Mouse (Mus musculus) embryonic facial prominence, embryonic 10.5 days (tissue): ENCODE data around the gene H13. TPM values are rescaled to one million over a fixed set of nuclear protein-coding genes. Genes with fewer than 3 reads are reported as not detected.
"Not testable (repeated sequence)": the region's sequence is repeated elsewhere in the genome, so short reads cannot be mapped to it uniquely, and the experiment has no call there.

Experiments
- DNase-seq: peaks from one replicate; pipeline ENCODE4 v3.0.0-alpha.2; 2017; ENCODE audit warnings: low spot score
- H3K27ac ChIP-seq: fragments of 300-500 bp; sonication (generic); replicated peaks from 2 replicates; pipeline ENCODE4 v1.5.1; 2016; ENCODE audit warnings: mild to moderate bottlenecking
- H3K27me3 ChIP-seq: fragments of 300-500 bp; sonication (generic); replicated peaks from 2 replicates; pipeline ENCODE4 v1.6.1; 2016; ENCODE audit warnings: low read depth, mild to moderate bottlenecking; ENCODE audit not compliant: poor library complexity, severe bottlenecking
- H3K36me3 ChIP-seq: fragments of 300-500 bp; sonication (generic); replicated peaks from 2 replicates; pipeline ENCODE4 v1.6.1; 2016; ENCODE audit warnings: mild to moderate bottlenecking, moderate library complexity
- H3K4me1 ChIP-seq: fragments of 300-500 bp; sonication (generic); 2 replicates; pipeline ENCODE4 v1.6.1; 2016
- H3K4me3 ChIP-seq: fragments of 300-500 bp; sonication (generic); 2 replicates; pipeline ENCODE4 v1.5.1; 2016; ENCODE audit warnings: mild to moderate bottlenecking, moderate library complexity
- H3K9me3 ChIP-seq: fragments of 300-500 bp; sonication (generic); 2 replicates; pipeline ENCODE4 v1.6.1; 2016; ENCODE audit warnings: mild to moderate bottlenecking
- WGBS: fragments of 180-500 bp; shearing (Covaris S2); methylation state at CpG from one replicate; pipeline ENCODE4 v1.1.7; 2016; 5-methylcytosine and 5-hydroxymethylcytosine counted together
- polyA plus RNA-seq: library from polyadenylated mRNA; unstranded; fragments of >200 nt; fragmentation: Nextera tagmentation; extraction: Ambion mirVana; gene quantifications from 2 replicates; pipeline ENCODE4 v1.2.1, GENCODE M21; 2016

The H13 gene
- polyA plus RNA-seq, 1 experiment from 2014 or later: 110 TPM

DNA sequence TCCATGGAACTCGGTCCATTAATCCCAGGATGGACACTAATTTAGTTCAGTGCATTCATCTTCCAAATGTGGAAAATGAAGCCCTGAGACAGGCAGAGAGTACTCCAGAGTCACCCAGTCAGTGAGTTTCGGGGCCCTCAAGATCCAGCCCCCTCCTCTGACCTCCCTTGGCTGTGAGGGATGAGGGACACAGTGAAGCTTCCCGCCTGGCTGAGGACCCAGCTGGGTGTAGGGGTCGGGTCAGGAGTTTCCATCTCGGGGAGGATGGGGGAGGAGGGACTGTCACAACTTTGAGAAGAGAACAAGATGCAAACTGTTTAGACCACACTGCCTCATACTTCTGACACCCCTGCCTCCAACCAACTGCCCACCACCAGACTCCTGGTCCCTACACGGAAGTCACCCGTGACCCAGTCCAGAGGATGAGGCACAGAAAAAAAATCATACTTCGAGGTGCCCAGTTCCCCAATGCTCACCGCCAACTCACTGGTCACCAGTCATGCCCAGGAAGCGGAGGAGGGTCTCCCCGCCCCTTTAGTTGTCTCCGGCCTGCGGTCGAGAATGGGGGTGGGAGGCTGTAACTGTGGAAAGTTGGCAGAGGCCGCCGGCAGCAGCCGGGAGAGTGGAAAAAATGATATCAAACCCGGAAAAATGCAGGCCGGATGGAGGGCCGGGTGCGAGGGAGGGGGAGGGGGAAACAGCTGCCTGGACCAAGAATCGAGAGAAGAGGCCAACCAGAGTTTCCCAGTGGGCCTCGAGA lies 32.8 kb upstream of the H13 start:
- Histone ChIP-seq H3K27ac (no peak overlapping the region), H3K27me3 (peaks cover 34% of the 10 kb centered on the region), H3K9me3 (no peaks in the 10 kb centered on the region), H3K4me3 (no peak overlapping the region), H3K36me3 (no peaks in the 10 kb centered on the region), H3K4me1 (peaks cover 29% of the 10 kb centered on the region)
- DNase-seq: no peak
- 83% methylated on average over 23 of the region's 23 CpGs for WGBS

- no peak for DNase-seq
- H3K4me3 ChIP-seq: no peak overlapping the region
- H3K36me3 ChIP-seq: no peaks in the 10 kb centered on the region
- 86% methylated on average over 6 of the region's 6 CpGs for WGBS
- H3K27me3 ChIP-seq: peaks cover 30% of the 10 kb centered on the region
- H3K9me3 ChIP-seq: no peaks in the 10 kb centered on the region
- H3K27ac ChIP-seq: no peak overlapping the region
- peaks cover 29% of the 10 kb centered on the region for H3K4me1 ChIP-seq
These were observed 32.3 kb upstream of the H13 start for GRCm38 (mm10) chr2:152637006-152637322.

DNA sequence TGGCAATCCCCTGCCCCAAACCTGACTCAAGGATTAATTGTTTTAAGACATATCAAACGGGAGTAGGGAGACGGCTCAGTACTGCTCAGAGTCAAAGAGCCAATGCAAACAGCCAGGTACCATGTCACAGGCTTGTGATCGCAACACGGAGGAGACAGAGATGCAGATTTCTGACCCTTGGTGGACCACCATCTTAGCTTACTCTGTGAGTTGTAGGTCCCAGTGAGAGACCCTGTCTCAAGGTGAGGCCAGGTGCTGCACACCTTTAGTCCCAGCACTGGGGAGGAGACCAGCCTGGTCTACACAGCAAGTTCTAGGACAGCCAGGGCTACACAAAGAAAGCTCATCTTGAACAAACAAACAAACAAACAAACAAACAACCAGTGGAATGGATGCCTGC lies 31.9 kb upstream of the H13 start:
- no peak for DNase-seq
- Histone ChIP-seq H3K4me1 (peaks cover 29% of the 10 kb centered on the region), H3K27ac (no peak overlapping the region), H3K27me3 (peaks cover 26% of the 10 kb centered on the region), H3K4me3 (no peak overlapping the region), H3K9me3 (no peaks in the 10 kb centered on the region), H3K36me3 (no peaks in the 10 kb centered on the region)
- 89% methylated on average over 4 of the region's 4 CpGs for WGBS

- 67% methylated on average over 6 of the region's 6 CpGs for WGBS
- H3K9me3 ChIP-seq: no peaks in the 10 kb centered on the region
- H3K36me3 ChIP-seq: no peaks in the 10 kb centered on the region
- H3K27me3 ChIP-seq: peaks cover 13% of the 10 kb centered on the region
- peaks cover 20% of the 10 kb centered on the region for H3K4me1 ChIP-seq
- DNase-seq: no peak
- H3K4me3 ChIP-seq: no peak overlapping the region
- H3K27ac ChIP-seq: no peak overlapping the region
These were observed 30.4 kb upstream of the H13 start for GRCm38 (mm10) chr2:152638865-152639264.

GRCm38 (mm10) chr2:152639406-152640113 lies 29.7 kb upstream of the H13 start:
- Histone ChIP-seq H3K4me1 (peaks cover 20% of the 10 kb centered on the region), H3K4me3 (no peak overlapping the region), H3K36me3 (no peaks in the 10 kb centered on the region), H3K27ac (peak overlapping the region; percentile 55; the same call in 1 of the 2 replicates), H3K9me3 (no peaks in the 10 kb centered on the region), H3K27me3 (peaks cover 9% of the 10 kb centered on the region)
- peak; percentile 20 for DNase-seq
- 22% methylated on average over 11 of the region's 11 CpGs for WGBS

GRCm38 (mm10) chr2:152652901-152653620 lies 16.2 kb upstream of the H13 start:
- WGBS: 70% methylated on average over 10 of the region's 10 CpGs
- Histone ChIP-seq H3K4me1 (peaks cover 16% of the 10 kb centered on the region), H3K27me3 (no peaks in the 10 kb centered on the region), H3K27ac (no peak overlapping the region), H3K9me3 (no peaks in the 10 kb centered on the region), H3K36me3 (no peaks in the 10 kb centered on the region), H3K4me3 (no peak overlapping the region)
- no peak for DNase-seq

DNA sequence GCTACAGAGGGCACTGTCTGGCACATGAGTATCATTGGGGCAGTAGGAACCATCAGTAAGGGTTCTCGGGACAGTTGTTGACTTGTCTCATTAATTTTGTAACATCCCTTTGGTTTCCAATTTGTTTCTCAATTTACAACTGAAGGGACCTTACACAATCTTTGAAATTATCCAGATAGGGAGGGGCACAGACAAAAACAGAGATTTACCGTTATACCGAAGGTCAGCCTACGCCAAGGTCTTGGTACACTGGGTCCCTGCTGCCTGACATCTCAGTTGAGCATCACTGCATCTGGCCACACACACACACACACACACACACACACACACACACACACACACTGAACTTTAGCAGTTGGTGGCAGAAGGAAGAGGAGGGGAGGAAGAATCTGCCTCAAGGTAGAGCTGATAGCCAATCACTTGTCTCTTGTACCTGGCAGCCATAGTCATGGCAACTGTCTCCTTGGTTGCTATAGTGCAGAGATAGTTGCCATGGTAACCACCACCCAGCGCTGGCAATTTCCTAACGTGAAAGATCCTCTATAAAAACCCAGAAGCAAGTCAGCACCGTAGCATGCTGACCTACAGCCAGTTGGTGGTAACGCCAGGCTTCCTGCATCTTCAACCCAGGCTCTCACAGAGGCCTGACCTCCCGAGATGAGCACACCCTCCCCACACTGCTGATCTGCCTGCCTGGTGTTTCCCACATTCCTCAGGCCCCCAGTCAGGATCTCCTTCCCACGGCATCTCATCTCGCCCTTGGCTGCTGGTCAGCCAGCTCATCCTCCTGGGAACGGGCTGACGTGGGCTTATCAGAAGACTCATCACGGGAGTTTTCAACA lies 15.2 kb upstream of the H13 start:
- DNase-seq: no peak
- Histone ChIP-seq H3K4me1 (peaks cover 16% of the 10 kb centered on the region), H3K4me3 (no peak overlapping the region), H3K27me3 (no peaks in the 10 kb centered on the region), H3K9me3 (no peaks in the 10 kb centered on the region), H3K27ac (no peak overlapping the region), H3K36me3 (no peaks in the 10 kb centered on the region)
- WGBS: 56% methylated on average over 14 of the region's 14 CpGs

DNA sequence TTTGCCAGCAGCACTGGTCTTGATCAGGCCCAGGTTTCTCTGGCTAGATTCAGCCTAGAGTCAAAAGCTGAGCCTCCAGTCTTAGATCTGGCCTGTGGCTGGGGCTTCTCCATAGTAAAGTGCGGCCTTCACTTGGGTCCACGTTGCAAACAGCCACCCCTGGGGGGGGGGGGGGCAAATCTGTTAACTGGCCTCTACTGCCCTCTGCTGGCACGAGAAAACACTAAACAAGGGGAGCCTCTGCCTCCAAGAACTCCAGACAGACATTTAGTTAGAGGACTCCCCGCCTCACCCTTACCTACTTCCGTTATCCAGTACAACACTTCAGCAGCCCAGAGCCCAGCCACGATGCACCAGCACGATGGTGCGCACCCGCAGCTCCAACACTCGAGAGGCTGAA lies 11.9 kb upstream of the H13 start:
- H3K27ac ChIP-seq: no peak overlapping the region
- H3K4me1 ChIP-seq: peaks cover 14% of the 10 kb centered on the region
- H3K27me3 ChIP-seq: no peaks in the 10 kb centered on the region
- DNase-seq: peak; percentile 38
- WGBS: 60% methylated on average over 10 of the region's 10 CpGs
- no peak overlapping the region for H3K4me3 ChIP-seq
- H3K9me3 ChIP-seq: 0 out of 2 replicates have a peak, but pooled peaks cover 2% of the 10 kb centered on the region
- no peaks in the 10 kb centered on the region for H3K36me3 ChIP-seq

- H3K9me3 ChIP-seq: 0 out of 2 replicates have a peak, but pooled peaks cover 2% of the 10 kb centered on the region
- no peak overlapping the region for H3K4me3 ChIP-seq
- no peaks in the 10 kb centered on the region for H3K27me3 ChIP-seq
- no peak for DNase-seq
- no peak overlapping the region for H3K27ac ChIP-seq
- no peaks in the 10 kb centered on the region for H3K36me3 ChIP-seq
- H3K4me1 ChIP-seq: no peaks in the 10 kb centered on the region
- 81% methylated on average over 6 of the region's 6 CpGs for WGBS
These were observed 8.1 kb upstream of the H13 start for GRCm38 (mm10) chr2:152661163-152661562.

DNA sequence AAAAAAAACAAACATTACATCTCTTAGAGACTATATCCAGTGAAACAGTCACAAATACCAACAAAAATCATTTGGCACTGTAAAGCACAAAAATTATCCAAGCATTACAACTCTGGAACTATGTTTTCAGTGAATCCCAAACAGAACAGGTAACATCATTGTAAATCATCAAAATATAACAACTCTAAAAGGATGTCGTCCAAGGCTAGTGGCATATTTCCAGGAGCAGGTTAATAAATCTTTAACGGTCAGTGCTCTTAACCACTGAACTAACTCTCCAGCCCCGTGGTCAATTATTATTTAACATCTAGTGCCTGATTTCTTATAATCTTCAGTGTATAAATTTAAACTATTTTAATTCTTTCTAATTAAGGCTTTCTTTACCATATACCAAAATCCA lies 3.1 kb upstream of the H13 start:
- not testable (repeated sequence) for H3K9me3 ChIP-seq, DNase-seq, H3K4me3 ChIP-seq, H3K27ac ChIP-seq, H3K36me3 ChIP-seq, H3K27me3 ChIP-seq
- WGBS: 87% methylated on average over 3 of the region's 3 CpGs
- peaks cover 15% of the 10 kb centered on the region for H3K4me1 ChIP-seq

DNA sequence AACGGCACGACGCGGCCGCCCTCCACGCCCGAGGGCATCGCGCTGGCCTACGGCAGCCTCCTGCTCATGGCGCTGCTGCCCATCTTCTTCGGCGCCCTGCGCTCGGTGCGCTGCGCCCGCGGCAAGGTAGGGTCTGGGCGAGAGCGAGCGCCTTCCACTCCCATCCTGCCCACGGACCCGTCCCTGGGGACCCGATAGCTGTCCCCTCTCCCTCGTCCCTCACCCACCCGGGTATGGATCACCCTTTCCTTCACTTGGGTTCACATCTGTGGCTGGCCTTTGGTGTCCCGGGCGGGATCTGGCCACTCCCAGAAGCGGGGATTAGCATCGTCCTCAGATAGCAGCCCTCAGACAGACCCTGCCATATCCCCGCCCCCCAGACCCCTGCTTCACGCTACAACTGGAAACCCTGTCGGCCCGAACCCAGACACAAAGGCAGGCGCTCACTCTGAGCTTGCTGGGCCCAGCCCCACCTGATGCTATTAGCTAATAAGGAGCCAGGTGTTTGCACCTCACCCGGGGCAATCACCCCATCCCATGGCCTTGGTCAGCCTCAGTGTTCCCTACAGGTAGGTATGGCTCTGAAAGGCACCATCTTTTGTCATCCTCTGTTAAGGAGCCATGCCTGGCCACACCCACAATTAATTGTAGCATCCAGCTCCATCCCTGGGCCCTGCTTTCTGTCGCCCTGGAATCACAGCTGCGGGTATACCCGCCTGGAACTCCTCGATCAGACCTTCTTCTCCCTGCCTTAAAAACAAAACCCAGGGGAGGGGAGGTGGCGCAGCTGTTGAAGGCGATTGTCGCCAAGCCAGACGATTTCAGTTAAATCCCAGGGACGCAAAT lies 601 bp downstream of the H13 start:
- Histone ChIP-seq H3K4me3 (peak overlapping the region; percentile 99), H3K27ac (peak overlapping the region; percentile 99), H3K27me3 (no peaks in the 10 kb centered on the region), H3K9me3 (no peaks in the 10 kb centered on the region), H3K4me1 (peaks cover 41% of the 10 kb centered on the region), H3K36me3 (peaks cover 39% of the 10 kb centered on the region)
- WGBS: under 1% methylated on average over 46 of the region's 46 CpGs
- DNase-seq: peak; percentile 85
